10 mouse cellular contexts compared by ENCODE assay signal in genomic region chr1:143918146-143918774, GRCm38 (mm10).
A peak's percentile ranks its signal among the peaks of the same experiment; 100 is the strongest.
DNase-seq lines count a peak whose midpoint lies in the region; ATAC-seq and TF ChIP-seq lines count a peak whose summit lies in the region.
"Had no signal": no experiment of that assay in that cellular context is flagged by ENCODE, and none has a peak within 500 bp of the region (broad histone marks: within the 10 kb centered on the region; RNA-seq: fewer than 3 reads in every experiment).

No protein-coding gene starts in this region.

- TF ChIP-seq POLR2A in bone marrow, adult 2 months (IDR thresholded peaks at IDR 0.05; ENCODE audit: borderline replicate concordance, control insufficient read depth, low read depth, low read length), result no peak

- TF ChIP-seq CTCF in layer of hippocampus, adult 2 months (conservative IDR thresholded peaks at IDR 0.05), result no peak
- TF ChIP-seq CTCF in bone marrow, adult 2 months (IDR thresholded peaks at IDR 0.05; ENCODE audit: control insufficient read depth, insufficient read depth, low read length), result no peak

- peak overlapping the region; percentile 59 for H3K27ac ChIP-seq in layer of hippocampus, adult 2 months
- H3K27ac ChIP-seq in bone marrow, adult 2 months (ENCODE audit: control insufficient read depth, insufficient read depth, low read depth, low read length, poor library complexity), result peak overlapping the region; percentile 83
- no peak overlapping the region for H3K27ac ChIP-seq in forebrain, embryonic 15.5 days (replicated peaks)
- H3K27ac ChIP-seq: embryonic facial prominence, embryonic 10.5 days; hindbrain, embryonic 10.5 days had no signal

- H3K4me2 ChIP-seq in forebrain, embryonic 15.5 days (replicated peaks), result no peak overlapping the region

- peaks cover 5% of the 10 kb centered on the region for H3K4me1 ChIP-seq in bone marrow, adult 2 months (ENCODE audit: control insufficient read depth, insufficient read depth, low read length)
- peaks cover 7% of the 10 kb centered on the region; the same call in 1 of the 2 replicates for H3K4me1 ChIP-seq in forebrain, embryonic 15.5 days

- no peak for DNase-seq in layer of hippocampus, adult 2 months (ENCODE audit: low spot score in 2 of 2)
- DNase-seq in layer of hippocampus, adult 9-10 months (ENCODE audit: low spot score), result no peak
- peak; percentile 82 for DNase-seq in 416B (ENCODE audit: low read depth)
- peak; percentile 48 for DNase-seq in naive thymus-derived CD4-positive, alpha-beta T cell, adult 2 months (ENCODE audit: low read depth)
- no peak for DNase-seq in frontal cortex, postnatal 14 days (ENCODE audit: low spot score in 2 of 2)
- DNase-seq in cerebellum, adult 11 months, result no peak

- no peak for ATAC-seq in forebrain, embryonic 15.5 days (replicated peaks)

- 33% methylated on average over 9 of the region's 9 CpGs for WGBS in bone marrow, adult 2 months
- WGBS in forebrain, embryonic 15.5 days, result 92% methylated on average over 9 of the region's 9 CpGs

- H3K27me3 ChIP-seq in forebrain, embryonic 15.5 days, result no peaks in the 10 kb centered on the region

- H3K9ac ChIP-seq in forebrain, embryonic 15.5 days (replicated peaks), result no peak overlapping the region

- H3K4me3 ChIP-seq in layer of hippocampus, adult 2 months, result no peak overlapping the region
- H3K4me3 ChIP-seq in bone marrow, adult 2 months (replicated peaks; ENCODE audit: control insufficient read depth, low read depth, low read length), result no peak overlapping the region
- H3K4me3 ChIP-seq in forebrain, embryonic 15.5 days, result no peak overlapping the region
- H3K4me3 ChIP-seq: embryonic facial prominence, embryonic 10.5 days; hindbrain, embryonic 10.5 days had no signal

- no peaks in the 10 kb centered on the region for H3K36me3 ChIP-seq in forebrain, embryonic 15.5 days
- H3K36me3 ChIP-seq: embryonic facial prominence, embryonic 10.5 days; hindbrain, embryonic 10.5 days had no signal

- H3K9me3 ChIP-seq in forebrain, embryonic 15.5 days, result no peaks in the 10 kb centered on the region
- H3K9me3 ChIP-seq: embryonic facial prominence, embryonic 10.5 days; hindbrain, embryonic 10.5 days had no signal

Comparison
In these comparisons a context has a peak if more than half of its experiments do, and no peak if none do; other contexts are left out.
1. DNase-seq: peak in 416B (single experiment) and naive thymus-derived CD4-positive, alpha-beta T cell, adult 2 months (single experiment); none in layer of hippocampus, adult 2 months (0 of 2), layer of hippocampus, adult 9-10 months (single experiment), frontal cortex, postnatal 14 days (0 of 2) and cerebellum, adult 11 months (single experiment).